Mouse (Mus musculus): Measurements from ENCODE around the gene Setd2.

The Setd2 gene

DNA sequence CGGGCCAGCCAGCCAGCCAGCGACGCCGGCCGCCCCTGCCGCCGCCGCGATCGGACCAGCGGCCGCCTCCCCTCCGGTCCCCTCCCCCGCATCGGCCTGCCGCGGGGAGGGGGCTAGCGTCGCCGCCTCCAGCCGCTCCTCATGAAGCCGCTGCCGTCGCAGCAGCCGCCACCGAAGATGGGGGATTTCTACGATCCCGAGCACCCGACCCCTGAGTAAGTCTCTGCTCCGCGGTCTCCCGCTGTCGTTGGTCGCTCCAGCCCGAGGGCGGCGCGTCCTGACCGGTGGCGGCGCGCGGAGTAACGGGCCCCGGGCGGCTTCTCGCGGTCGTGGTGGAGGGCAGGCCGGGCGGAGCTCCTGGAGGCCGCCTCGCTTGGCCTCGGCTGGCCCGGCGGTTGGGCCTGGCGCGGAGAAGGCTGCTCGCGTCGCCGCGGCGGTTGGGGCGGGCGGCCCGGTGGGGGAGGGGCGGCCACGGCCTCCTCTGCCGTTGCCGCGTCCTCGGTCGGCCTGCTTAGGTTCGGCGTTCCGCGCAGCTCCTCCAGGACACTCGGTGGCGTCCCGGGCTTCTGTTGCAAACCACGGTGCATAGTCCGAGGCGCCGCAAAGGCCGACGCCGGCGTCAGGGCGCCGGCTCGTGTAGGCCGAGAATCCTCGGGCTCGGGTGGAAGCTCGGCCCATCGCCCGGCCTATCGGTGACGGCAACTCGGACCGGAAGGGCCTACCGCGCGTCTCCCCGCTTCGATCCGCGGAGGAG is at the start of gene Setd2:
Setd2 (plus strand) TSS at position 60 of the 754 bp plus-strand sequence.
- DNase-seq (ENCODE audit: inconsistent age in 2 of 2, low spot score in 1 of 2), result peak; percentile 78 to 92

- DNase-seq (ENCODE audit: inconsistent age in 2 of 2, low spot score in 1 of 2), result no peak
Observed at GRCm38 (mm10) chr9:110488841-110489240, 43.6 kb upstream of the Setd2 start.

DNA sequence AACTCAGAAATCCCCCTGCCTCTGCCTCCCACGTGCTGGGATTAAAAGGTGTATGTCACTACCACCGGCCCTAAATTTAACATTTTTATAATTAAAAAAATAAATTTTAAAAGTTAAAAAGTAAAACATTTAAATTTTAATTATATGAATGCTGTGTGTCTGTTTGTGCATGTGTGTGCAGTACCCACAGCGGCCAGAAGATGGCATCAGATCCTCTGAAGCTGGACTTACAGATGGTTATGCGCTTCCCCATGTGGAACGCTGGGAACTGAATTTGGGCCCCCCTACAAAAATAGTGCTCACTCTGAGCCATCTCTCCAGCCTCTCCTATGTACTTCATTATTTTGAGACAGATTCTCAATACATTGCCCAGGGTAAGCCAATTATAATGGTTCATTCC is 41.5 kb upstream of the Setd2 start:
- no peak for DNase-seq (ENCODE audit: inconsistent age in 2 of 2, low spot score in 1 of 2)

DNA sequence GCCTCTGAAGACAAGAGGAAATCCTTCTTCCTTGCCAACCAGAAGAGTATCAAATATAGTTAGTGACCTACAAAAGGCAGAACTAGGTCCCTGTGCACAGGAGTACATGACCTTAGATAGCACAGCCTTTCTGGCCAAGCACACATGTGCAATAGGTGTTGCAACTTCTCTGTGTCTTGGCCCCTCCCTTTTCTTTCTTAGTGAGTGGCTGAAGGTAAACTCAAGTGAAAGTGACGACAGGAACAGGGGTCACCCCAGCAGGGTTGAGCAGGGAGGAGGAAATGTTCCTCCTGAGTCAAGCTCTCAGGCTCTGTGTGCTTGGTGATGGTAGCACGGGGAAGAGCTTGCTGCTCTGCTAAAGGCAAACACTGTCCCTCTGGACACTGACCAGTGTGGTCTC is 6.7 kb upstream of the Setd2 start:
- DNase-seq (ENCODE audit: inconsistent age in 2 of 2, low spot score in 1 of 2), result peak in 1 of 2 experiments; percentile 45

GRCm38 (mm10) chr9:110529002-110529737 is 3.2 kb upstream of the Setd2 start:
- DNase-seq (ENCODE audit: inconsistent age in 2 of 2, low spot score in 1 of 2), result no peak

- peak in 1 of 2 experiments; percentile 63 for DNase-seq (ENCODE audit: inconsistent age in 2 of 2, low spot score in 1 of 2)
Observed at GRCm38 (mm10) chr9:110530650-110531049, 1.7 kb upstream of the Setd2 start.

DNA sequence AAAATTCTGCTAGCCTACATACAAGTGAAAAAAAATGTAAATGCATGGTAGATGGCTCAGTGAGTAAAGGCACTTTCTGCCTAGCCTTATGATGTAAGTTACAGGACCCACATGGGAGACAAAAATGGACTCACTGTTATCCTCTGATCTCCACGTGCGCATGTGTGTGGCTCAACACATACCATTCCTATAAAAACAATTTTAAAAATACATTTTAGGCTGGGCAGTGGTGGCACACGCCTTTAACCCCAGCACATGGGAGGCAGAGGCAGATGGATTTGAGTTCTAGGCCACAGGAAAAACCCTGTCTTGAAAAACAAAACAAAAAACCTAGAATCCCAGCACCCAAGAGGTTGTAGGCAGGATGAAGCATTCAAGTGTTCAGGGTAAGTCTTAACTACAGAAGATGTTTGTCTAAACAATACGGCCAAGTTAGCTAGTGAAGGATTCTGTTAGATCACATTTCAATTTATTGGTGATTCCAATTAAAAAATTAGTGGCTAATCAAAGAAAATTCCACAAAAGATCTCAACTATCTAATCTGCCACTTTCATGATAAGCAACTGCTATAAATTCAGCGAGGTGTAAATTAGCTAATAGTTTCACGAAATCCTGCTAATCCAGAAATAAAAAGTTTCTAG is 1.1 kb upstream of the Setd2 start:
- DNase-seq (ENCODE audit: inconsistent age in 2 of 2, low spot score in 1 of 2), result peak in 1 of 2 experiments; percentile 70

GRCm38 (mm10) chr9:110531914-110532489 is 395 bp upstream of the Setd2 start:
- DNase-seq (ENCODE audit: inconsistent age in 2 of 2, low spot score in 1 of 2), result peak; percentile 98

GRCm38 (mm10) chr9:110533645-110534044 is 1.2 kb downstream of the Setd2 start:
- peak in 1 of 2 experiments; percentile 59 for DNase-seq (ENCODE audit: inconsistent age in 2 of 2, low spot score in 1 of 2)

DNA sequence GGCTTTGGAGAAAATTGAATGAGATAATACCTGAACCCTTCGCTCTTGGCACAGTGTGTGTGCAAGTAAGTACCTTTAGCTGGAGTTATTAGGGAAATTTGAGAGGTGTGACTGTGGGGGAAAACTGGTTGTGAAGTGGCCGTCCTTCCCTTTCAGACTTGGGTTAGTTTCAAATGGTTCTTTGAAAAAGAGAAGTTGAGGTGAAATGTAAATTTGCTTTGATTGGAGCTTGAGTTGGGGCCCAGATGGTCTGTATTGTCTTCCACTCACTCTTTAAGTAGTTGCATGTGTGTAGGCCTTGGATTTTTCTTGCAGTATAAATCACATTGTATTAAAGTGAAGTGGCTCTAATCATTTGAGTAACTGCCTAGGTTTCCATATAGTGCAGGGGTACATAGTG is 2.7 kb downstream of the Setd2 start:
- DNase-seq (ENCODE audit: inconsistent age in 2 of 2, low spot score in 1 of 2), result no peak

DNA sequence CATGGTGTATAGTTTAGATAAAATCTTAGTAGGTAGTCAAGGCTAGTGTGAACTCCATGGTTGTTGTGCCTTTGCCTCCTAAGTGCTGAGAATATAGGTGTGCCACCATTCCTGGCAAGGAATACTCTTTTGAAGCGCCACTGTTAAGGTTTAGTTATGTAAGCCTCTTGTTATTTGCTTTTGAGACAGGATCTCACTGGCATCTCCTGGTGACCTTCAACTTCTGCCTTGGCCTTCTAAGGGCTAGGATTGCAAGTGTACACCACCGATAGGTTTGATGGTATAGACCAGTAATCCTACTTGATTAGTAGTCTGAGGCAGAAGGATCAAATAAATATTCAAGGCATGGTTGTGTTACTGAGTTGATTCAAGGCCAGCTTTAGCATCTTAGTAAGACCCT is 4.2 kb downstream of the Setd2 start:
- peak in 1 of 2 experiments; percentile 64 for DNase-seq (ENCODE audit: inconsistent age in 2 of 2, low spot score in 1 of 2)

DNA sequence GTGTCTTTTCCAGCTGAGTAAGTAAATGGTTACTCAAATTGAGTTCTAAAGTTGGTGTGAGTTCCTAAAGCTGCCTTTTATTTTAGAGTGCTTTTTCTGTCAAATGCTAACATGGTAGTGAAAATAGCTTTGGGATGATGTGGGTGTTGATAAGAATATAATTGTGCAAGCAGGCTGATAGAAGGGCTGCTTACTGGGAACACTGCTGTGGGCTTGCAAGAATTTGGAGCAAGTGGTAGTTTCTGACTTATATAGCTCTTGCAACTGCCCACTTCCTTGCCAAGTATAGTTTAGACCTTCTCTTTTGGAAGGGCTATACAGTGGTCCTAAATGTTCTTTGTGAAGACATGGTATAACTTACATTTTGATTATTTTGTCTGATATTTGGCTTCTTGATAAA is 6.1 kb downstream of the Setd2 start:
- peak in 1 of 2 experiments; percentile 46 for DNase-seq (ENCODE audit: inconsistent age in 2 of 2, low spot score in 1 of 2)

DNA sequence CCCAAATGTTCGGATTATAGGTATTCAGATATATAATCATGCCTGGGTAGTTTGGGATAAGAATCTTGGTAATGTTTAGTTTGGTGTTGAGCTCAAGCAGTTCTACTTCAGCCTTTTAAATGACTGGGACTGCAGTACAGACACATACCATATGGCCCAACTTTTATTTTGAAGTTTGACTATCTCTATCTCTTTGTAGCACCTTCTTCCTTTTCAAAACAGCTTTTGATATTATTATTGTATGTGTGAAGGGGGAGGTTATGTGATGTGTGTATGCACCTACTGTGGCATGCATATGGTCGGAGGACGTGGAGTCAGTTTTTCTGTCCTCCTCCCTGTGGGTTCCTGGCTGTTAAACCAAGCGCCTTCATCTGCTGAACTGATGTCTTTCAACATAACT is 9.6 kb downstream of the Setd2 start:
- DNase-seq (ENCODE audit: inconsistent age in 2 of 2, low spot score in 1 of 2), result no peak

GRCm38 (mm10) chr9:110548261-110548660 is 15.9 kb downstream of the Setd2 start:
- no peak for DNase-seq (ENCODE audit: inconsistent age in 2 of 2, low spot score in 1 of 2)

DNA sequence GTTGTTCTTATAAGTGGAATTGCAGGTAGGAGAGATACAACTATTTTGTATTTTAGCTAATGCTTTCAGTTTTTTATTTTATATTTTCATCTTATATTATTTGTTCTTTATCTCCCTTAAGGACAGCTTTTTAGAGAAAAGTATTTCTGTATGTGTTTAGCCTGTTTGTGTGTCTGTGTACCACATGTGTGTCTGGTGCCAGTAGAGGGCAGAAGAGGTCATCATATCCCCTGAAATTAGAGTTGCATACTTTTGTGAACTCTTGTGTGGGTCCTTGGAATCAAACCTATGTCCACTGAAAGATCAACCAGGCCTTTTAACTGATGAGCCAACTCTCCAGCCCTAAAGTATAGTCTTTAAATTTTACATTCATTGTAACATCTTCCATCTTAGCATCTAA is 35.9 kb downstream of the Setd2 start:
- no peak for DNase-seq (ENCODE audit: inconsistent age in 2 of 2, low spot score in 1 of 2)

- no peak for DNase-seq (ENCODE audit: inconsistent age in 2 of 2, low spot score in 1 of 2)
Observed at GRCm38 (mm10) chr9:110582161-110582560, 49.8 kb downstream of the Setd2 start.

DNA sequence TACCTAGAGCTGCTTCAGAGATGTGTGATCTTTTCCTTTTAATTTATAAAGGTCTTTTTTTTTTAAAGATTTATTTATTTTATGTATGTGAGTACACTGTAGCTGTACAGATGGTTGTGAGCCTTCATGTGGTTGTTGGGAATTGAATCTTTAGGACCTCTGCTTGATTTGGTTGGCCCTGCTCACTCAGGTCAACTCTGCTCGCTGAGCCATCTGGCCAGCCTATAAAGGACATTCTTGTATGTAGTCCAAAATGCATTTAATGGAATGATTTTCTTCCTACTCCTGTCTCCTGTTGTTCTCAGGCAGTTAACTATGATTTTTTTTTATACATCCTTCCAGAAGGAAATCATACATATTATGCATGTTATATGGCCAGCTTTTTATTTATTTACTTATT is 51.1 kb downstream of the Setd2 start:
- no peak for DNase-seq (ENCODE audit: inconsistent age in 2 of 2, low spot score in 1 of 2)

DNA sequence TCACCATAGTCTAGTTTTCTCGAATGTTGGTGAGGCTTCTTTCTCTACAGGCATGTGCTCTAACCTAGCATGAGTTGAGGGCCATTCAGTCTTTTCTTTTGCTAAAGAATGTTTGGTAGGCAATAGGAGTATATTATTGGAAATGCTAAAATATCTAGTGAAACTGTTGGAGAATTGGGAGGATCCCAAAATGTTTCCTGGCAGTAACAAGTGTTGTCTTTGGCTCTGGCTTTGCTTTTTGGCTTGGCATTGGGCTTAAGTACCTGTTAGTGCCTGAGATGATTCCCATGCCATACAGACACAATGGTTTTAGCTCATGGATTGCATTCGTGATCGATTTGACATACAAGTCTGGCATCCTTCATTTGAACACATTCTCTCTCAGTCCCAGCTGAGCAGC is 79.1 kb downstream of the Setd2 start:
- peak in 1 of 2 experiments; percentile 36 for DNase-seq (ENCODE audit: inconsistent age in 2 of 2, low spot score in 1 of 2)

- peak in 1 of 2 experiments; percentile 40 for DNase-seq (ENCODE audit: inconsistent age in 2 of 2, low spot score in 1 of 2)
Observed at GRCm38 (mm10) chr9:110617081-110617480, 84.7 kb downstream of the Setd2 start.

DNA sequence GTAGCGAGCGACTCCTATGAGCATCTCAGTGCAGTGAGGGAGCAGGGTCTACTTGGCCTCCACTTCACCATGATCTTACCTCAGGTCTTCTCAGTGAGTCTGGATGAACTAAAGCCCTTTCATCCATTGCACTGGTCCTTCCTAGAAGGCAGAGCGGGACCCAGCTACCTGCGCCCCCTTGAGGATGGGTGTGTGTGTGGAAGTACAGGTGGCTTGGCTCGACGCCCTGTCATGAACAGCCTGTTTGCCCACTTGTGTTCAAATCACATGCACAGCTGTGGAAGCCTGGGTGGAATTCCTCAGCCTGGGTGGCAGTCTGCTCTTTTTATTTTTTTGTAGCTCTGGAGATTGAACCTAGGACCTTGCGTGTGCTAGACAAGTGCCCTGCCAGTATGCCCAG is 87.8 kb downstream of the Setd2 start:
- no peak for DNase-seq (ENCODE audit: inconsistent age in 2 of 2, low spot score in 1 of 2)

GRCm38 (mm10) chr9:110620685-110621084 is 88.3 kb downstream of the Setd2 start:
- no peak for DNase-seq (ENCODE audit: inconsistent age in 2 of 2, low spot score in 1 of 2)

Measured in adrenal gland, adult (tissue).